Mouse (Mus musculus) lung, postnatal 0 days (tissue): Measurements from ENCODE around the gene Pde1a. TPM values are rescaled to one million over a fixed set of nuclear protein-coding genes. Genes with fewer than 3 reads are reported as not detected.
A peak's percentile ranks its signal among the peaks of the same experiment; 100 is the strongest.

Source experiments
- ATAC-seq: fragments of 200-750 bp; cut with Nextera tagmentation; 2 replicates; pipeline ENCODE4 v1.8.0; 2017; ENCODE audit warnings: moderate library complexity
- DNase-seq: peaks from one replicate; pipeline ENCODE4 v3.0.0-alpha.2; 2016; ENCODE audit warnings: low spot score
- H3K27ac ChIP-seq: fragments of 300-500 bp; sonication (generic); 2 replicates; pipeline ENCODE4 v1.5.1; 2014; ENCODE audit warnings: antibody characterized with exemption, mild to moderate bottlenecking, low read length, mixed read lengths
- H3K27me3 ChIP-seq: fragments of 300-500 bp; sonication (generic); replicated peaks from 2 replicates; pipeline ENCODE4 v1.6.1; 2014; ENCODE audit warnings: low read length, mixed read lengths; ENCODE audit not compliant: insufficient read depth
- H3K36me3 ChIP-seq: fragments of 300-500 bp; sonication (generic); 2 replicates; pipeline ENCODE4 v1.6.1; 2014; ENCODE audit warnings: low read length, mixed read lengths; ENCODE audit not compliant: insufficient read depth
- H3K4me1 ChIP-seq: fragments of 300-500 bp; sonication (generic); 2 replicates; pipeline ENCODE4 v1.6.1; 2014; ENCODE audit warnings: antibody characterized with exemption, low read depth, low read length, mixed read lengths; ENCODE audit not compliant: insufficient read depth
- H3K4me2 ChIP-seq: fragments of 300-500 bp; sonication (generic); replicated peaks from 2 replicates; pipeline ENCODE4 v1.6.1; 2014; ENCODE audit warnings: low read depth, mild to moderate bottlenecking, low read length, moderate library complexity, mixed read lengths
- H3K4me3 ChIP-seq: fragments of 300-500 bp; sonication (generic); 2 replicates; pipeline ENCODE4 v1.5.1; 2014; ENCODE audit warnings: low read depth, low read length
- H3K9ac ChIP-seq: fragments of 300-500 bp; sonication (generic); replicated peaks from 2 replicates; pipeline ENCODE4 v1.6.1; 2014; ENCODE audit warnings: low read depth, mild to moderate bottlenecking
- H3K9me3 ChIP-seq: fragments of 300-500 bp; sonication (generic); 2 replicates; pipeline ENCODE4 v1.6.1; 2016; ENCODE audit warnings: low read length, mixed read lengths
- CTCF ChIP-seq: IDR thresholded peaks from 2 replicates; pipeline ENCODE4 v1.5.1; 2016; ENCODE audit warnings: antibody characterized with exemption, mild to moderate bottlenecking
- EP300 ChIP-seq: IDR thresholded peaks from 2 replicates; pipeline ENCODE4 v1.6.1; 2016; ENCODE audit warnings: antibody characterized with exemption, mild to moderate bottlenecking, control low read depth
- WGBS: fragments of 180-500 bp; shearing (Covaris S2); extraction: QIAGEN DNeasy Blood & Tissue Kit; methylation state at CpG from one replicate; pipeline ENCODE4 v1.1.7; 2014; 5-methylcytosine and 5-hydroxymethylcytosine counted together
- polyA plus RNA-seq: library from polyadenylated mRNA; unstranded; fragments of >200 nt; fragmentation: Nextera tagmentation; extraction: Ambion mirVana; gene quantifications from 2 replicates; pipeline ENCODE4 v1.2.1, GENCODE M21; 2015

The Pde1a gene
- polyA plus RNA-seq, 1 experiment from 2014 or later, result 13.5 TPM

GRCm38 (mm10) chr2:80066449-80066848, 62.8 kb downstream of the Pde1a start:
- no peak for ATAC-seq

GRCm38 (mm10) chr2:80056062-80056461, 73.2 kb downstream of the Pde1a start:
- Histone ChIP-seq H3K9me3 (no peaks in the 10 kb centered on the region), H3K4me1 (no peaks in the 10 kb centered on the region), H3K27ac (no peak overlapping the region), H3K9ac (no peak overlapping the region), H3K36me3 (no peaks in the 10 kb centered on the region), H3K4me2 (no peak overlapping the region), H3K4me3 (no peak overlapping the region), H3K27me3 (no peaks in the 10 kb centered on the region)
- no peak for TF ChIP-seq CTCF
- no peak for TF ChIP-seq EP300
- ATAC-seq, result no peak
- no peak for DNase-seq

More at GRCm38 (mm10) chr2:80066449-80066848, 62.8 kb downstream of the Pde1a start:
- Histone ChIP-seq H3K36me3 (no peaks in the 10 kb centered on the region), H3K4me1 (no peaks in the 10 kb centered on the region), H3K4me3 (no peak overlapping the region), H3K9me3 (no peaks in the 10 kb centered on the region), H3K4me2 (no peak overlapping the region), H3K27me3 (no peaks in the 10 kb centered on the region), H3K9ac (no peak overlapping the region), H3K27ac (no peak overlapping the region)
- no peak for TF ChIP-seq EP300
- TF ChIP-seq CTCF, result no peak
- no peak for DNase-seq
- 59% methylated on average over 4 of the region's 4 CpGs for WGBS

- ATAC-seq (no peak), DNase-seq (peak; percentile 6)
- Histone ChIP-seq H3K4me3 (no peak overlapping the region), H3K27me3 (no peaks in the 10 kb centered on the region), H3K4me1 (no peaks in the 10 kb centered on the region), H3K27ac (no peak overlapping the region), H3K36me3 (no peaks in the 10 kb centered on the region), H3K9ac (no peak overlapping the region), H3K4me2 (no peak overlapping the region), H3K9me3 (no peaks in the 10 kb centered on the region)
- WGBS, result 37% methylated on average over 3 of the region's 3 CpGs
- TF ChIP-seq EP300, result no peak
- no peak for TF ChIP-seq CTCF
These were observed 75.2 kb downstream of the Pde1a start for GRCm38 (mm10) chr2:80054042-80054441.

GRCm38 (mm10) chr2:80046751-80047513, 82.3 kb downstream of the Pde1a start:
- no peak for DNase-seq
- no peak for TF ChIP-seq EP300
- no peak for TF ChIP-seq CTCF
- Histone ChIP-seq H3K9me3 (no peaks in the 10 kb centered on the region), H3K9ac (no peak overlapping the region), H3K4me3 (no peak overlapping the region), H3K4me1 (no peaks in the 10 kb centered on the region), H3K4me2 (no peak overlapping the region), H3K27me3 (no peaks in the 10 kb centered on the region), H3K36me3 (no peaks in the 10 kb centered on the region), H3K27ac (no peak overlapping the region)
- 80% methylated on average over 4 of the region's 4 CpGs for WGBS
- no peak for ATAC-seq

- Histone ChIP-seq H3K27ac (peak overlapping the region; percentile 66), H3K4me3 (peak overlapping the region; percentile 35), H3K27me3 (no peaks in the 10 kb centered on the region), H3K9ac (no peak overlapping the region), H3K9me3 (no peaks in the 10 kb centered on the region), H3K4me2 (peak overlapping the region; percentile 50), H3K4me1 (no peaks in the 10 kb centered on the region), H3K36me3 (no peaks in the 10 kb centered on the region)
- TF ChIP-seq EP300, result peak; percentile 66
- TF ChIP-seq CTCF, result no peak
- ATAC-seq (peak; percentile 89), DNase-seq (peak; percentile 80)
- WGBS, result 29% methylated on average over 10 of the region's 10 CpGs
These were observed 90.4 kb downstream of the Pde1a start for GRCm38 (mm10) chr2:80038642-80039445.

- H3K4me1 ChIP-seq, result no peaks in the 10 kb centered on the region
- no peak overlapping the region for H3K9ac ChIP-seq
- H3K9me3 ChIP-seq, result no peaks in the 10 kb centered on the region
- H3K36me3 ChIP-seq, result no peaks in the 10 kb centered on the region
- peak overlapping the region; percentile 50 for H3K4me2 ChIP-seq
- 0 out of 2 replicates have a peak overlapping the region, but pooled peaks have one; percentile 66 for H3K27ac ChIP-seq
- ATAC-seq (peak; percentile 57), DNase-seq (peak; percentile 64)
- no peak for TF ChIP-seq CTCF
- no peak for TF ChIP-seq EP300
- WGBS, result 30% methylated on average over 5 of the region's 5 CpGs
- peak overlapping the region; percentile 35 for H3K4me3 ChIP-seq
- H3K27me3 ChIP-seq, result no peaks in the 10 kb centered on the region
These were observed 91.3 kb downstream of the Pde1a start for GRCm38 (mm10) chr2:80037971-80038370.
